Mouse (Mus musculus): ENCODE measurements around the gene Dynlrb2.

Gene Dynlrb2

GRCm38 (mm10) chr8:116504477-116505120, at the start of gene Dynlrb2:
Gene Dynlrb2 (plus strand): TSS chr8:116504974.
- no peak for DNase-seq (ENCODE audit: low spot score)

GRCm38 (mm10) chr8:116458569-116458968, 46.2 kb upstream of the Dynlrb2 start:
- DNase-seq (ENCODE audit: low spot score) = no peak

GRCm38 (mm10) chr8:116461472-116461871, 43.3 kb upstream of the Dynlrb2 start:
- no peak for DNase-seq (ENCODE audit: low spot score)

- no peak for DNase-seq (ENCODE audit: low spot score)
Measured at GRCm38 (mm10) chr8:116466586-116466985, 38.2 kb upstream of the Dynlrb2 start.

DNA sequence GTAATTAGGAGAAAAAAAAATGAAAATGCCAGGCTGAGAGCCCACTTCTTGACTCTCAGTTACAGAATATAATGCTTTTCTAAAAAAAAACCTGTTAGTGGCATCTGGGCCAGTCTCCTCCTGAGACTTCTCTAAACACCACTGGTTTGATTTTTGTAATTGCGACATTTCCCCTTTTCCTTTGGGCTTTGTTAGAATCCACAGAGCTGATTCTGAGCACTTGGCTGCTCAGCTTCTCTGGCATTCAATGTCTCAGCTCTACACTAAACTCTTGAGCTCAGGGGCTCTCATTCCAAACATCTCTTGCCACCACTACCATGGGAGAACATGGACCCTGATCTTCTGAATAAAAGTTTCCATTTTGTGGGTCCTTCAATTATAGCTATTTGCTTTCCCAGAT, 37.7 kb upstream of the Dynlrb2 start:
- no peak for DNase-seq (ENCODE audit: low spot score)

- no peak for DNase-seq (ENCODE audit: low spot score)
Measured at GRCm38 (mm10) chr8:116477941-116478340, 26.8 kb upstream of the Dynlrb2 start.

DNA sequence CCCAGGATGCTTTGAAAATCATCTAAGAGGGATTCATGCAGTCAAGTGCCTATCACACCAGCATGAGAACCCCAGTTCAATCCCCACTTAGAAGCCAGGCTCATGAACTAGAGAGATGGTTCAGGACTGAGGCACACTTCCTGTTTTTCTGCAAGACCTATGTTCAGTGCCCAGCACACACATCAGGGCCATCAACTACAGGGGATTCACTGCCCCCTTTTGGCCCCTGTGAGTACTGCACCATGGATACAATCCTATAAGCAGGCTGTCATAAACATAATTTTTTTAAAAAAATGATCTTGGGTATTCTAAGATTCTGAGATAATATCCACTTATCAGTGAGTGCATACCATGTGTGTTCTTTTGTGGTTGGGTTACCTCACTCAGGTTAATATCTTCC, 26.1 kb upstream of the Dynlrb2 start:
- DNase-seq (ENCODE audit: low spot score) = no peak

DNA sequence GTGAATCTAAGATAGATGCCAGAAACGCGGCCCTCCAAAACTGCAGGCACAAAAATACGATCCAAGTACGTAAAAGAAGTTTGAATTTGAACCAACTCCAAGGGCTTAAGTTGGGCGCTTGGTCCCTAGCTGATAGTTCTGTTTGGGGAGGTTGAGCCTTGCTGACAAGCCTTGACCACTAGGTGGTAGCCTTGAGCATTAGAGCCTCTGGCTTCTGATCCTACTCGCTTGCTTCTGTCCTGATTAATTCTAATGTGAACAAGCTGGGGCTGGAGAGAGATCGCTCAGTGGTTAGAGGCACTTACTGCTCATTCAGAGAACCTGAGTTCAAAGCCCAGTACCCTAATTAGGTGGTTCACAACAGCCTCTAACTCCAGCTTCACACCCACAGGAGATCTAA, 23.9 kb upstream of the Dynlrb2 start:
- DNase-seq (ENCODE audit: low spot score) = peak; percentile 76

DNA sequence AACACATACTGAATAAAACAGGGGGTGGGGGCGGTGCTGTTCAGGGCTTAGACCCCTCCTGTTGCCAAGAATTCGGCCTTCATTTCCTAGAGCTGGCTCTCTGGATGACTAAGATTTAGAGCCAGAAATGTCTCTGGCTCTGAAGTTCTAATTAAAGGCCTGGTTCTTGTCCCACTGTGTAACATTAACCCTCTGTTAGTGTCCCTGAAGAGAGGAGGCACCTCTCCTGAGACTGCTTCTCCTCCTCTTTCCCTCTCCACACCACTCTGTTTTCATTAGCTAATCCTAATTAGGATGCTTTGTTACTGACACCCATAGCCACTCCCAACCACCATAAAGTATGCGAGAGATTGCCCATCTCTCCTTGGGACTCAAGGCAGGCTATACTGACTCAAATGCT, 22.0 kb upstream of the Dynlrb2 start:
- no peak for DNase-seq (ENCODE audit: low spot score)

GRCm38 (mm10) chr8:116484087-116484486, 20.7 kb upstream of the Dynlrb2 start:
- DNase-seq (ENCODE audit: low spot score) = peak; percentile 43

GRCm38 (mm10) chr8:116488546-116488945, 16.2 kb upstream of the Dynlrb2 start:
- no peak for DNase-seq (ENCODE audit: low spot score)

DNA sequence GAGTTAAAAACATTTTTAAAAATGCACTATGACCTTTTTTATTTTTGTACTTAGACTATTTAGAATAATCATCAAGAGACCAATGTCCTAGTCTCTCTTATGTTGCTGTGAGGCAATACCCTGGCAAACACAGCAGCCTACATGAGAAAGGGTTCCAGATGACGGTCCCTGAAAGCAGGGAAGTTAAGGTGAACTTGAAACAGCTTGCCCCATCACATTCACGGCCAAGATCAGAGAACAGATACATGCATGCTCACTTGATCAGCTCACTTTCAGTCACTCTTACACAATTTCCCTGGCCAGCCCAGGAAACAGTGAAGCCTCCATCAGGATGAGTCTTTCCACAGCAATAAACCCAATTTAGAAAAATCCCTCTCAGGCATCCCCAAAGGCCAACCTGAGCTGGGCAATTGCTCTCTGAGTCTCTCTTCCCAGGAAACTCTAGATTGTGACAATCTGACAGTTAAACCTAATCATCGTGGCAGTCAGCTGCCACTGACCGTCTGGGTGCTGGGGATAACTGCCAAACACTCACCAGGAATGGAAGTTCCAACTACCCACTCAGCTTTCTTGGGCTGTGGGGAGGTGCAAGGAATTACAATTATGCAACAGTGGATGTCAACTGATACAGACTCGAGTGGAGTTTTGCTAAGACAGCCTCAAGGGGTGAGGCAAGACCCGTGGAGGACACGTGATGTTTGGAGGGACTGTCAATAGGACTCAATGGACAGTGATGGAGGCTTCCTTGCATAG, 4.5 kb upstream of the Dynlrb2 start:
- no peak for DNase-seq (ENCODE audit: low spot score)

DNA sequence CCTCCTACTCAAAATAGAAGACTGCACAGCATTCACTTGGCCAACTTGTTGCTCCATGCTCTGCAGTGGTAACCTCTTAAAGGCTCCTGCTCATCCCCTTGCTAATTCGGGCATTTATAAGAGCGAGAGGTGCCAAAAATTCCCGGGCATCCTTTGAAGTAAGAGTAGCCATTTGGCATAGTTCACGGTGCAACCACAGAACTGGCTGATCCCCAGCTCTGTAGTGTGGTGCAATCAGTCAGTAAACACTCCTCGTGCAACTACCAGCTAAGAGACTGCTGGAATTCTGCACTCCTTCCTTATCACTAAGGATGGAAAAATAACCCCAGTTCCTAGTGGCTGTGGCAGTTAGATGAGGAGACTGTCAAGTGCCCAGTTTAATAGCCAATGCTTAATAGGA, 3.9 kb downstream of the Dynlrb2 start:
- DNase-seq (ENCODE audit: low spot score) = peak; percentile 6

- DNase-seq (ENCODE audit: low spot score) = no peak
Measured at GRCm38 (mm10) chr8:116509247-116509646, 4.5 kb downstream of the Dynlrb2 start.

DNA sequence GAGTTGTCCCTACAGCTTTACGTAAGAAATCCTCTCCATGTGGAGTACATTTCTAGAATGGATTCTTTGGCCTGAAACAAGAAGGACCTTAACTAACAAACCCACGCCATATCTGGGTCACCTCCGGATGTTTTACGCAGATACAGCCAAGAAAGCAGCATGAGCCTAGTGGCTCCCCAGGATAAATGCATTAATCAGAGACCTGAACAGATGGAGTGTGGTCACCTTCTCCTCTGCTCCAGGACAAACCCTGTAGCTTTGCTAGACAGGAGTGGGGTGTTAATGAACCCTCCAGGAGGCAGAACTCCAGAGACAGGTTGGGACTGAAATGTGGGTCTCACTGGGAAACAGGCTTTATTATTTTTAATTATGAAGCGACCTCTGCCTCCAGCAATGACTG, 14.9 kb downstream of the Dynlrb2 start:
- no peak for DNase-seq (ENCODE audit: low spot score)

- DNase-seq (ENCODE audit: low spot score) = no peak
Measured at GRCm38 (mm10) chr8:116521208-116521607, 16.4 kb downstream of the Dynlrb2 start.

DNA sequence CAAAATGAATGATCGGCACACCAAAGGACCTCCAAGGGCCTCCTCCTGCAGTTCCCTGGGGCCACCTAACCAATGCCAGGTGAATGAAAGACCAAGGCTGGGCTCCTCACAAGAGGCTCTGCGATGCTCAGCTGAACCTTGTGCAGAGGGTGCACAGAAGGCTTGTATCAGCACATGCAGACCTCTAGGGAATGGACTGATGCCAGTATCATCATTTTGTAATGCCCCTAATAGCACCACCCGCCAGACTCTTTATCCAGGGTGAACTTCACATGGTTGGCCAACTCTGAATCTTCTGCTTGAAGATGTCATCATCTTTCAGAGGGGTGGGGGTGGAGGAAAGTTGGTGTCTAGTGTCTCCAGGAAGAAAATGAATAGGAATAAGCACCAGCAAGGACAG, 16.9 kb downstream of the Dynlrb2 start:
- DNase-seq (ENCODE audit: low spot score) = no peak

DNA sequence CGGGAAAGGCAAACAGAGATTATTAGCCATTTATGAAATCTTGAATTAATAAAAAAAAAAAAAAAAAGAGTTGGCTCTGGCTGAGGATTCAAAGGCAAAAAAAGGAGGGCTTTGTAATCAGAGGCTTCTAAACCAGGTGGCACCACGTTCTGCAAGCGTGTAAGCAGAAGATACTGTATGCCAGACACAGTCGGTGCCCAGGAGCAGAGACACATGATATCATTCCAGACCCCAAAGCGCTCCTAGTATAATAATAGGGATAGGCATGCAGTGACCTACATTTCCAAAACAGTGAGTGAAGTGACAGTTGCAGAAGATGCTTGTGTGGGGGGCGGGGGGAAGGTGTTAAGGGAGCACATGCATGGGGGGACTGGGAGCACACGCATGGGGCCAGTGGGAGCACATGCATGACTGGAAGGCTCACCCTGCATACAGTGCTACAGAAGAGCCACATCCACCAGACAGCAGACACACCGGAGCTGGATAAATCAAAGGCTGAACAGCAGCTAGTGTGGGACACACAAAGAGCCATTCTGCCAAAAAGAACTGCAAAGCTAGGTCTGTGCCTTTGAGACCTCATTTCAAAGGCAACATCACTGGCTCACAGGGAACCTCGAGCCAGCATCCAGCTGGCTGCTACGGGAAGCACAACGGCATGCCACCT, 17.5 kb downstream of the Dynlrb2 start:
- DNase-seq (ENCODE audit: low spot score) = no peak

- DNase-seq (ENCODE audit: low spot score) = no peak
Measured at GRCm38 (mm10) chr8:116524915-116525314, 20.1 kb downstream of the Dynlrb2 start.

- DNase-seq (ENCODE audit: low spot score) = no peak
Measured at GRCm38 (mm10) chr8:116528736-116529135, 24.0 kb downstream of the Dynlrb2 start.

GRCm38 (mm10) chr8:116533081-116533480, 28.3 kb downstream of the Dynlrb2 start:
- no peak for DNase-seq (ENCODE audit: low spot score)

DNA sequence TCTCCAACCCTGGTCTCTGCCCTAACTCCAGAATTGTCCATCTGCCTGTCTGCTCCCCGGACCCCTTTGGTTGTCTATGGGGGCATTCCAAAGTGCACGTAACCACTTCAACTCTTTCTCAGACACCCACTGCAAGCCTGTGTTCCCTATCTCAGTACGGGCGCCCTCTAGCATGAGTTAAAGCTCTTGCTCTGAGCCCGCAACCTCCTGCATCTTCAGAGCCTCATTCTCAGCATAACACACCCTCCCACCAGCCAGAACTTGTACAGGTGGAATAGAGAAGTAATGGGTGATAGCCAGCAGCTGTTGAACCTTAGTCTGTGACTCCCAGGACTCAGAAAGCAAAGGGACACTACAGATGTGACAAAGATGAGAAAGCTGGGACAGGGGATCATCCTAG, 32.0 kb downstream of the Dynlrb2 start:
- DNase-seq (ENCODE audit: low spot score) = no peak

DNA sequence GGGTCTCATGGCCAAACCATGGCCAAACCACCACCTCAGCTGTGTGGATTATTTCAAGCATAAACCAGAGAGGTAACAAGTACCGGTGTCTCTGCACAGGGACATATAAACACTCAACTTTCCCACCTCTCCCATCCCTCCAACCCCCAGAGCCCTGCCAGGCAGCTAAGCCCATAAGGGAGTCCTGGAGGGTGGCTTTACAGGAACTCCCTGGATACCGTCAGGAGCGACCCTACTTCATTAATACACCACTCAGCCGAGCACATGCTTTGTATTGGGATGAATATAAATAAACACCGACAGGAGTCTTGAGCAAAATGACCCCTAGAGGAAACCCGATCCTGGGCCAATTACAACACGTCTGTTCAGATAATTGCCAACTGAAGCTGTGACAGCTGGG, 34.0 kb downstream of the Dynlrb2 start:
- DNase-seq (ENCODE audit: low spot score) = no peak

All from adipocyte (in vitro differentiated cells).